ENCODE assay signal across 9 mouse cellular contexts in the genomic region with DNA sequence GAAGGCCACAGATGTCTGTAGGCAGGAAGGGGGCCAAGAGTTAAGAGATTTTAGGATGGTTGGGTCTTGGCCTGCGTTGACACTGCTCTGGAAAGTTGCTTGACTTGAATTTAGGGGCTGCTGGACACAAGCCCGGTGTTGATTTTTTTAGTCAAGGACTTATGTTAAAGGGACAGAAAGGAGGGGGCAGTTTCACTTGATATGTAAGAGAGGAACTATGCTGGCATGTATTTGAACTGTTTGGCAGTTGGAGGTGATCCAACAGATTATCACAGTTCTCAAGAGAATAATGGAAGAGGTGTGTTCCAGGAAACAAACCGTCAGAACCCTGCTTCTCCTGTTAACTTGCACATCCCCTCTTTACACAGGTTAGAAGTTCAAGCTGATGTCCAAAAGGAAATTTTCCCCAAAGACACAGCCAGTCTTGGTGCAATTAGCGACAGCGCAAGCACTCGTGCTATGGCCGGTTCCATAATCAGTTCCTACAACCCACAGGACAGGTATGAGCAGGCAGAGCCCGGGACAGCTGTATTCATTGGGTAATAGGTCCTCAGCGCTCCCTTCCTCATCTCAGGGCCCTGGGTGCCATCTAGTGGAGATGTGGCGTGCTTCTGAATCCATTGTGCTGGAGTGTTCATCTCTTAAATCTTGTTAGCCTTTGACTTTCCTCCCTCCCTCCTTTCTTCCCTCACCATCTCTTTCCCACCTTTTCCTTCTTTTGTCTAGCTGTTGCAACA. TPM values are rescaled to one million over a fixed set of nuclear protein-coding genes. Genes with fewer than 3 reads are reported as not detected.
DNase-seq lines count a peak whose midpoint lies in the region; ATAC-seq lines count a peak whose summit lies in the region.
"Had no signal": no experiment of that assay in that cellular context is flagged by ENCODE, and none has a peak within 500 bp of the region (broad histone marks: within the 10 kb centered on the region; RNA-seq: fewer than 3 reads in every experiment).

No protein-coding gene starts in this region.

- H3K4me1 ChIP-seq in forebrain, embryonic 15.5 days = no peaks in the 10 kb centered on the region
- peaks cover 3% of the 10 kb centered on the region; the same call in 1 of the 2 replicates for H3K4me1 ChIP-seq in hindbrain, embryonic 10.5 days (replicated peaks)
- H3K4me1 ChIP-seq: midbrain, embryonic 12.5 days had no signal

- H3K9me3 ChIP-seq in forebrain, embryonic 15.5 days = no peaks in the 10 kb centered on the region
- H3K9me3 ChIP-seq in hindbrain, embryonic 10.5 days = no peaks in the 10 kb centered on the region
- H3K9me3 ChIP-seq: midbrain, embryonic 12.5 days had no signal

- H3K4me3 ChIP-seq in forebrain, embryonic 15.5 days = no peak overlapping the region
- H3K4me3 ChIP-seq in hindbrain, embryonic 10.5 days = no peak overlapping the region
- H3K4me3 ChIP-seq: midbrain, embryonic 12.5 days had no signal

- H3K27ac ChIP-seq in forebrain, embryonic 15.5 days (replicated peaks) = no peak overlapping the region
- H3K27ac ChIP-seq in hindbrain, embryonic 10.5 days = no peak overlapping the region
- H3K27ac ChIP-seq: midbrain, embryonic 12.5 days had no signal

- peak; percentile 69; the same call in 1 of the 2 replicates for ATAC-seq in forebrain, embryonic 15.5 days (replicated peaks)

- no peak overlapping the region for H3K4me2 ChIP-seq in forebrain, embryonic 15.5 days (replicated peaks)
- H3K4me2 ChIP-seq: midbrain, embryonic 12.5 days had no signal

- 43% methylated on average over 10 of the region's 10 CpGs for WGBS in forebrain, embryonic 15.5 days
- WGBS in hindbrain, embryonic 10.5 days = 52% methylated on average over 10 of the region's 10 CpGs

- peaks cover 61% of the 10 kb centered on the region for H3K36me3 ChIP-seq in forebrain, embryonic 15.5 days
- peaks cover 71% of the 10 kb centered on the region for H3K36me3 ChIP-seq in hindbrain, embryonic 10.5 days

- H3K9ac ChIP-seq in forebrain, embryonic 15.5 days (replicated peaks) = no peak overlapping the region
- H3K9ac ChIP-seq: midbrain, embryonic 12.5 days had no signal

- no peaks in the 10 kb centered on the region for H3K27me3 ChIP-seq in forebrain, embryonic 15.5 days
- H3K27me3 ChIP-seq in hindbrain, embryonic 10.5 days (ENCODE audit: insufficient read depth, poor library complexity, severe bottlenecking) = no peaks in the 10 kb centered on the region
- H3K27me3 ChIP-seq: midbrain, embryonic 12.5 days had no signal

- peak; percentile 79 for DNase-seq in Muller cell, postnatal 12 days (ENCODE audit: inconsistent ontology term)
- DNase-seq in cerebellum, adult 11 months = peak; percentile 74
- peak; percentile 68 for DNase-seq in hindbrain, embryonic 10.5 days (ENCODE audit: low spot score)
- DNase-seq in layer of hippocampus, postnatal 10 days (ENCODE audit: low spot score in 2 of 2) = peak; percentile 63 to 73
- DNase-seq in lung, postnatal 36 days = peak; percentile 89
- DNase-seq in right cerebral cortex, postnatal 10 days (ENCODE audit: low spot score in 2 of 2) = peak; percentile 71 to 75
- peak; percentile 63 for DNase-seq in yolk sac, embryonic 10.5 days (ENCODE audit: low spot score)

RNA-seq across cellular contexts. Expression of gene Tmem54, which starts 22.8 kb away (rescaled TPM):
- not detected in 2 replicates for polyA plus RNA-seq in forebrain, embryonic 15.5 days (2015; fragmentation: Nextera tagmentation; extraction: Ambion mirVana)
- 2.5 and 5.1 TPM in 2 replicates for polyA plus RNA-seq in hindbrain, embryonic 10.5 days (2016; fragmentation: Nextera tagmentation; extraction: Ambion mirVana)
- total RNA-seq in layer of hippocampus, postnatal 10 days (2021) = not detected

RNA-seq across cellular contexts. Expression of gene Rnf19b, which starts 24.5 kb away (rescaled TPM):
- polyA plus RNA-seq in forebrain, embryonic 15.5 days (2015; fragmentation: Nextera tagmentation; extraction: Ambion mirVana) = 23.0 and 23.2 TPM in 2 replicates
- 9.2 and 9.9 TPM in 2 replicates for polyA plus RNA-seq in hindbrain, embryonic 10.5 days (2016; fragmentation: Nextera tagmentation; extraction: Ambion mirVana)
- 10 to 100 TPM; 64.5 to 68.8 TPM for total RNA-seq in layer of hippocampus, postnatal 10 days (2021)

RNA-seq across cellular contexts. Expression of gene Hpca, which starts 39.3 kb away (rescaled TPM):
- polyA plus RNA-seq in forebrain, embryonic 15.5 days (2015; fragmentation: Nextera tagmentation; extraction: Ambion mirVana) = 48.0 and 53.1 TPM in 2 replicates
- 2.6 and 4.7 TPM in 2 replicates for polyA plus RNA-seq in hindbrain, embryonic 10.5 days (2016; fragmentation: Nextera tagmentation; extraction: Ambion mirVana)
- total RNA-seq in layer of hippocampus, postnatal 10 days (2021) = 100 to 1,000 TPM; 910 to 956 TPM

RNA-seq across cellular contexts. Expression of gene Fndc5, which starts 54.3 kb away (rescaled TPM):
- polyA plus RNA-seq in forebrain, embryonic 15.5 days (2015; fragmentation: Nextera tagmentation; extraction: Ambion mirVana) = 2.6 and 2.8 TPM in 2 replicates
- polyA plus RNA-seq in hindbrain, embryonic 10.5 days (2016; fragmentation: Nextera tagmentation; extraction: Ambion mirVana) = 0.72 and 1.8 TPM in 2 replicates
- 10 to 100 TPM; 41.4 to 42.9 TPM for total RNA-seq in layer of hippocampus, postnatal 10 days (2021)
